Mouse (Mus musculus) small intestine, adult 2 months (tissue): Measurements from ENCODE around the gene Slc47a1.

Source experiments
- CTCF ChIP-seq: fragments of 200-500 bp; IDR thresholded peaks from 2 replicates; pipeline ENCODE4 v1.5.1; 2012; ENCODE audit warnings: low read depth, mild to moderate bottlenecking, control low read depth, inconsistent platforms, low read length, moderate library complexity, mixed read lengths; ENCODE audit not compliant: insufficient replicate concordance, insufficient read length; ENCODE audit errors: extremely low read depth
- POLR2A ChIP-seq: fragments of 200-500 bp; IDR thresholded peaks from 2 replicates; pipeline ENCODE4 v1.6.1; 2012; ENCODE audit warnings: low read depth, mild to moderate bottlenecking, control low read depth, inconsistent platforms, low read length, moderate library complexity

DNA sequence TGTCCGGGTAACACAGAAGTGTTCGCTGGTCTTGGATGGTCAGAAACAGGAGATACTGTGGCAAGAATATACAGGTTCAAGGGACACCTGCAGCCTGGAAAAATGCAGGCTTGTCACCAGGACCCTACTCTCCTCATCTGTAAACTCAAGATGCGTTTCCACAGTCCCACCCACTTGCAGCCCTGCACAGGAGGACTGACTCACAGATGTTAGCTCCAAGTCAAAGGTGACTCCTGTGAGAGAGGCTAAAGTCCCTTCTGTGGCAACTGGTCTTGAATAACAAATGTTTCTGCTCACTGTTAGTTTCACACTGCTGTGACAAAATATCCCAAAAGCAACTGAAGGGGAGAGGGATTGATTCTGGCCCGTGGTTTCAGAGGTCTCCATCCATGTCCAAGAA, 506 bp upstream of the Slc47a1 start:
- no peak for TF ChIP-seq CTCF
- no peak for TF ChIP-seq POLR2A
